In genomic region chr12:99527452-99527851, GRCm38 (mm10) we compare ENCODE assay signal across 14 mouse cellular contexts. TPM values are rescaled to one million over a fixed set of nuclear protein-coding genes. Genes with fewer than 3 reads are reported as not detected.
A peak's percentile ranks its signal among the peaks of the same experiment; 100 is the strongest.
DNase-seq lines count a peak whose midpoint lies in the region.
"Had no signal": no experiment of that assay in that cellular context is flagged by ENCODE, and none has a peak within 500 bp of the region (broad histone marks: within the 10 kb centered on the region; RNA-seq: fewer than 3 reads in every experiment).

No protein-coding gene starts in this region.

- DNase-seq in cerebellum, adult 8-10 months, result peak; percentile 39
- DNase-seq in cerebellum, adult 9-10 months, result no peak
- DNase-seq in left cerebral cortex, postnatal 4 days, result peak; percentile 39
- DNase-seq in left cerebral cortex, adult 8-10 months (ENCODE audit: low spot score in 2 of 2), result no peak
- DNase-seq in cerebellum, postnatal 14 days, result peak; percentile 59 to 65
- DNase-seq in adrenal gland, postnatal 14 days, result no peak
- no peak for DNase-seq in layer of hippocampus, postnatal 14 days (ENCODE audit: low spot score in 2 of 2)
- DNase-seq: gastrocnemius, postnatal 10 days; heart, postnatal 10 days; kidney, adult 8-10 months; kidney, postnatal 10 days; lung, embryonic 14.5 days; thymus, adult 2 months; thymus, postnatal 4 days had no signal

- intact Hi-C loops in left cerebral cortex, postnatal 4 days (cut with DNase I), result no loop called here

RNA-seq across cellular contexts. Expression of gene Foxn3, which starts 35.9 kb away (rescaled TPM):
- total RNA-seq in left cerebral cortex, postnatal 4 days (2021), result 10 to 100 TPM; 73.5 to 79.5 TPM
- 10 to 100 TPM; 57.4 to 62.5 (median 60.3) TPM for total RNA-seq in left cerebral cortex, adult 8-10 months (2022)
- total RNA-seq in adrenal gland, postnatal 14 days (2021), result 68.9 and 85.7 TPM in 2 replicates
- total RNA-seq in layer of hippocampus, postnatal 14 days (2021), result 10 to 100 TPM; 54.8 to 55.8 TPM

Comparison
In these comparisons a context has a peak if more than half of its experiments do, and no peak if none do; other contexts are left out.
1. DNase-seq: peak in cerebellum, adult 8-10 months (single experiment), left cerebral cortex, postnatal 4 days (single experiment) and cerebellum, postnatal 14 days (2 of 2); none in cerebellum, adult 9-10 months (single experiment), left cerebral cortex, adult 8-10 months (0 of 2), adrenal gland, postnatal 14 days (single experiment) and layer of hippocampus, postnatal 14 days (0 of 2).